Comparison of ENCODE assay signal across 9 mouse cellular contexts in the genomic region with DNA sequence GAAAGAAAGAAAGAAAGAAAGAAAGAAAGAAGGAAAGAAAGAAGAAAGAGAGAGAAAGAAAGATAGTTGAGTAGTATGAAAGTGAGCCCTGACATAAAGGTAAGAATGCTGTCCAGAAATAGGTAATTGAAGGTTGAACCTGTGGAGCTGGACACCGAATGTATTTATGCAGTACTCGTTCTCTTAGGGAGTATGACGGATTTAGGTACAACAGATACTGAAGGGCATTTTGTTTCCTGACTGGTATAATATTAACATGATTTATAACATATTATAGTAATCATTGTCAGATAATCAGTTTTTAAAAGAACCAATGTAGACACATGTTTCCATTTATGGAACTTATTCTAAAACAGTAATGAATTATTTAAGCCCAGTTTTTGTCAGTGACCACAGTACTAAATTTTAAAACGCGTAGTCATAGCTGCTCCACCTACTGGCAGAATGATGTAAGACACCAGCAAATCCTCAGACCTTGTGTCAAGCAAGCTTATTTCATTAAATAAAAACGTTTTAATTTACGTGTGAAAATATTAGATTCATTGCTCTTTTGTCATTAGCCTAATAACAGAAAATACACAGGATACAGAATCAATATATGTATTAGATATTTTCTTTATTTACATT.
A peak's percentile ranks its signal among the peaks of the same experiment; 100 is the strongest.
DNase-seq lines count a peak whose midpoint lies in the region; ATAC-seq and TF ChIP-seq lines count a peak whose summit lies in the region.
"Had no signal": no experiment of that assay in that cellular context is flagged by ENCODE, and none has a peak within 500 bp of the region (broad histone marks: within the 10 kb centered on the region; RNA-seq: fewer than 3 reads in every experiment).

No protein-coding gene starts in this region.

- no peak for TF ChIP-seq POLR2A in heart, adult 2 months (IDR thresholded peaks at IDR 0.05; ENCODE audit: insufficient read depth, low read depth, low read length)

- no peaks in the 10 kb centered on the region for H3K4me1 ChIP-seq in heart, adult 2 months (ENCODE audit: control insufficient read depth, insufficient read depth, low read length)
- no peaks in the 10 kb centered on the region for H3K4me1 ChIP-seq in neural tube, embryonic 14.5 days (ENCODE audit: control insufficient read depth, insufficient read depth, low read length)
- H3K4me1 ChIP-seq: limb, embryonic 12.5 days had no signal

- H3K27me3 ChIP-seq in heart, adult 2 months (ENCODE audit: control insufficient read depth, insufficient read depth, low read length) = no peaks in the 10 kb centered on the region
- H3K27me3 ChIP-seq in neural tube, embryonic 14.5 days (ENCODE audit: control insufficient read depth, insufficient read depth, low read length) = no peaks in the 10 kb centered on the region
- H3K27me3 ChIP-seq: limb, embryonic 12.5 days had no signal

- H3K4me3 ChIP-seq in heart, adult 2 months = no peak overlapping the region
- H3K4me3 ChIP-seq in neural tube, embryonic 14.5 days (ENCODE audit: low read depth, low read length) = no peak overlapping the region
- H3K4me3 ChIP-seq: limb, embryonic 12.5 days had no signal

- H3K79me2 ChIP-seq in heart, adult 2 months (replicated peaks; ENCODE audit: control insufficient read depth, insufficient read depth, low read length) = no peaks in the 10 kb centered on the region

- 46% methylated on average over 7 of the region's 7 CpGs for WGBS in heart, adult 2 months
- WGBS in neural tube, embryonic 14.5 days = 52% methylated on average over 7 of the region's 7 CpGs

- TF ChIP-seq CTCF in heart, adult 2 months (IDR thresholded peaks at IDR 0.05) = peak; percentile 84

- no peak overlapping the region for H3K9ac ChIP-seq in heart, adult 2 months (ENCODE audit: low read depth, low read length)
- no peak overlapping the region for H3K9ac ChIP-seq in neural tube, embryonic 14.5 days (replicated peaks; ENCODE audit: low read depth, low read length)
- H3K9ac ChIP-seq: limb, embryonic 12.5 days had no signal

- H3K36me3 ChIP-seq in heart, adult 2 months (ENCODE audit: control insufficient read depth, insufficient read depth, low read length) = no peaks in the 10 kb centered on the region
- no peaks in the 10 kb centered on the region for H3K36me3 ChIP-seq in neural tube, embryonic 14.5 days (ENCODE audit: control insufficient read depth, insufficient read depth, low read length)
- H3K36me3 ChIP-seq: limb, embryonic 12.5 days had no signal

- intact Hi-C loops in heart, adult 2 months (cut with DNase I) = loop anchor here (2.0 to 5.0 kb wide), 2 partner anchors 219 to 377 kb away; no protein-coding TSS in a partner anchor
- intact Hi-C loops in heart, postnatal 25 days (cut with DNase I) = loop anchor here (10.0 kb wide), 1 partner anchor 291 kb away; no protein-coding TSS in a partner anchor

- H3K9me3 ChIP-seq in neural tube, embryonic 14.5 days (ENCODE audit: control insufficient read depth, low read length) = no peaks in the 10 kb centered on the region
- H3K9me3 ChIP-seq: limb, embryonic 12.5 days had no signal

- peak; percentile 44; the same call in 1 of the 2 replicates for ATAC-seq in neural tube, embryonic 14.5 days (ENCODE audit: low read depth)

- no peak overlapping the region for H3K4me2 ChIP-seq in neural tube, embryonic 14.5 days (ENCODE audit: low read depth, low read length)
- H3K4me2 ChIP-seq: limb, embryonic 12.5 days had no signal

- H3K27ac ChIP-seq in heart, adult 2 months = no peak overlapping the region
- H3K27ac ChIP-seq in neural tube, embryonic 14.5 days (ENCODE audit: low read depth, low read length) = no peak overlapping the region
- H3K27ac ChIP-seq: limb, embryonic 12.5 days had no signal

- DNase-seq in heart, adult 2 months = no peak
- no peak for DNase-seq in heart, postnatal 25 days (ENCODE audit: low spot score)
- peak; percentile 46 for DNase-seq in urinary bladder, postnatal 14 days (ENCODE audit: low spot score)
- DNase-seq in urinary bladder, adult 18-20 months (ENCODE audit: low spot score in 2 of 2) = no peak
- peak; percentile 75 for DNase-seq in embryo, embryonic 11 days
- peak; percentile 30 for DNase-seq in kidney, postnatal 14 days
- DNase-seq in thymus, postnatal 10 days (ENCODE audit: low spot score in 2 of 2) = no peak

- TF ChIP-seq EP300 in heart, adult 2 months (IDR thresholded peaks at IDR 0.05; ENCODE audit: insufficient read depth, low read depth, low read length) = no peak

Comparison
In these comparisons a context has a peak if more than half of its experiments do, and no peak if none do; other contexts are left out.
1. DNase-seq: peak in urinary bladder, postnatal 14 days (single experiment), embryo, embryonic 11 days (single experiment) and kidney, postnatal 14 days (single experiment); none in heart, adult 2 months (0 of 2), heart, postnatal 25 days (single experiment), urinary bladder, adult 18-20 months (0 of 2) and thymus, postnatal 10 days (0 of 2).